Mouse (Mus musculus): ENCODE results near the gene Nek6. TPM values are rescaled to one million over a fixed set of nuclear protein-coding genes. Genes with fewer than 3 reads are reported as not detected.
A peak's percentile ranks its signal among the peaks of the same experiment; 100 is the strongest.

Gene Nek6
- total RNA-seq, 2 experiments from 2014 or later = 0.42 to 1.2 TPM

GRCm38 (mm10) chr2:38612596-38612995 lies 101.2 kb downstream of the Nek6 start:
- no peak for ATAC-seq (replicated peaks; ENCODE audit: low FRiP score, poor library complexity, severe bottlenecking)

- ATAC-seq (replicated peaks; ENCODE audit: low FRiP score, poor library complexity, severe bottlenecking) = no peak
Observed at GRCm38 (mm10) chr2:38613576-38613975, 102.1 kb downstream of the Nek6 start.

GRCm38 (mm10) chr2:38614437-38614836 lies 103.0 kb downstream of the Nek6 start:
- ATAC-seq (replicated peaks; ENCODE audit: low FRiP score, poor library complexity, severe bottlenecking) = no peak

- no peak for ATAC-seq (replicated peaks; ENCODE audit: low FRiP score, poor library complexity, severe bottlenecking)
Observed at GRCm38 (mm10) chr2:38616072-38616471, 104.6 kb downstream of the Nek6 start.

GRCm38 (mm10) chr2:38616956-38617872 lies 105.8 kb downstream of the Nek6 start:
- no peak for ATAC-seq (replicated peaks; ENCODE audit: low FRiP score, poor library complexity, severe bottlenecking)

GRCm38 (mm10) chr2:38619777-38620176 lies 108.3 kb downstream of the Nek6 start:
- ATAC-seq (replicated peaks; ENCODE audit: low FRiP score, poor library complexity, severe bottlenecking) = no peak

- no peak for ATAC-seq (replicated peaks; ENCODE audit: low FRiP score, poor library complexity, severe bottlenecking)
Observed at GRCm38 (mm10) chr2:38621076-38621475, 109.6 kb downstream of the Nek6 start.

- no peak for ATAC-seq (replicated peaks; ENCODE audit: low FRiP score, poor library complexity, severe bottlenecking)
Observed at GRCm38 (mm10) chr2:38621610-38622021, 110.2 kb downstream of the Nek6 start.

GRCm38 (mm10) chr2:38623411-38623810 lies 112.0 kb downstream of the Nek6 start:
- no peak for ATAC-seq (replicated peaks; ENCODE audit: low FRiP score, poor library complexity, severe bottlenecking)

GRCm38 (mm10) chr2:38623821-38624590 lies 112.6 kb downstream of the Nek6 start:
- ATAC-seq (replicated peaks; ENCODE audit: low FRiP score, poor library complexity, severe bottlenecking) = no peak

GRCm38 (mm10) chr2:38628801-38629200 lies 117.4 kb downstream of the Nek6 start:
- no peak for ATAC-seq (replicated peaks; ENCODE audit: low FRiP score, poor library complexity, severe bottlenecking)

GRCm38 (mm10) chr2:38629451-38629850 lies 118.0 kb downstream of the Nek6 start:
- no peak for ATAC-seq (replicated peaks; ENCODE audit: low FRiP score, poor library complexity, severe bottlenecking)

GRCm38 (mm10) chr2:38630574-38630973 lies 119.1 kb downstream of the Nek6 start:
- peak; percentile 50; the same call in 1 of the 2 replicates for ATAC-seq (replicated peaks; ENCODE audit: low FRiP score, poor library complexity, severe bottlenecking)

GRCm38 (mm10) chr2:38637716-38638267 lies 126.3 kb downstream of the Nek6 start:
- ATAC-seq (replicated peaks; ENCODE audit: low FRiP score, poor library complexity, severe bottlenecking) = no peak

GRCm38 (mm10) chr2:38641761-38642160 lies 130.3 kb downstream of the Nek6 start:
- no peak for ATAC-seq (replicated peaks; ENCODE audit: low FRiP score, poor library complexity, severe bottlenecking)

GRCm38 (mm10) chr2:38643625-38644427 lies 132.4 kb downstream of the Nek6 start, which contains the start of gene Psmb7:
Gene Psmb7, minus strand, starts transcription at chr2:38644087.
- peak; percentile 97 for ATAC-seq (replicated peaks; ENCODE audit: low FRiP score, poor library complexity, severe bottlenecking)
